Mouse (Mus musculus) lung, adult 2 months (tissue): ENCODE data around the gene Intu.

Experiments
- CTCF ChIP-seq: fragments of 200-500 bp; IDR thresholded peaks from 2 replicates; pipeline ENCODE4 v1.5.1; 2011; ENCODE audit warnings: mild to moderate bottlenecking, low read length, control low read depth; ENCODE audit not compliant: insufficient read depth
- POLR2A ChIP-seq: fragments of 200-500 bp; IDR thresholded peaks from 2 replicates; pipeline ENCODE4 v1.6.1; 2011; ENCODE audit warnings: low read depth, mild to moderate bottlenecking, control low read depth, low read length, borderline replicate concordance; ENCODE audit errors: extremely low read depth

GRCm38 (mm10) chr3:40666109-40666508, 135.0 kb downstream of the Intu start:
- TF ChIP-seq POLR2A (no peak), CTCF (no peak)
